Mouse (Mus musculus): ENCODE data around the gene Zbtb41. TPM values are rescaled to one million over a fixed set of nuclear protein-coding genes. Genes with fewer than 3 reads are reported as not detected.

Gene Zbtb41
- 10 to 100 TPM; 25.5 to 27.1 TPM for total RNA-seq (2023)

DNA sequence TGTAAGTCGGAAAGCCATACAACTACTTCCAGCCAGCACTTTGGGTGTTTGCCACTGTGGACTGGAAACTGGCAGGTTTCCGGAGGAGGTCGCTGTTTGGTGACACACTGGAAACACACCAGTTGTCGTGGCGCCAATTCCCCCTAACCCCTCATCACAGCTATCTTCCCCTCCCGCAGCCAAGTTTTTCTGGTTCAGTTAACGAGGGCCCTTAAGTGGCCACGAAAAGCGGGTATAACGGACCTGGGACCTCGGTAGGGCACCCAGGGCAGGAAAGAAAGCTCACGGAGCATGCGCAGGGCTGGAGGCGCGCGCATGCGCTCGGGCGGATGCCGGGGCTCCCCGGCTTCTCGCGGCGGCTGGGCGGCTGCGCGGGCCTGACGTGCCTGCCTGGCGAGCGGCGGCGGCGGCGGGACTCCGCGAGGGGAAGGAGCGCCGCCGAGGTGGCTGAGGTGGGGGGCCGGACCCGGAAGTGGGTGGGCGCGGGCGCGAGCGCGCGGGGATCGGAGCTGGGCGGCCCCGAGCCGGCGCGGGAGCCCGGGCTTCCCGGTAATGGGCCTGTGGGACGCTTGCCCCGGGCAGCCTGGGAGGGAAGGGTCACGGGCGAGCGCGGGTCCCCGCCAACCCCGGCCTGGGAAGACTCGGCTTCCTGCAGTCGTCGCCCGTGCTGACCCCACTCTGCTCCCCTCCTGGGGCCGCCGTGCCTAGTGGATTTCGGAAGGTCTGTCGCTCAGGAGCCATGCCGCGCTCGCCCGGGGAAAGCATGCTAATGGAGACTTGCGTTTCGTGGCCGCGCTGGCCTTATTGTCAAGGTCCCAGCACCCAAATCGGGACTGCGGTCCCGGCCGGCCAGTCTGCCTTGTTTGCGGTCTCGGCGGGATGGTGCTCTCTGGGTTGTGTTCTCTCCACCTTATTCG is at the start of gene Zbtb41:
Gene Zbtb41 (plus strand): TSS at position 414 of the 917 bp plus-strand sequence.

DNA sequence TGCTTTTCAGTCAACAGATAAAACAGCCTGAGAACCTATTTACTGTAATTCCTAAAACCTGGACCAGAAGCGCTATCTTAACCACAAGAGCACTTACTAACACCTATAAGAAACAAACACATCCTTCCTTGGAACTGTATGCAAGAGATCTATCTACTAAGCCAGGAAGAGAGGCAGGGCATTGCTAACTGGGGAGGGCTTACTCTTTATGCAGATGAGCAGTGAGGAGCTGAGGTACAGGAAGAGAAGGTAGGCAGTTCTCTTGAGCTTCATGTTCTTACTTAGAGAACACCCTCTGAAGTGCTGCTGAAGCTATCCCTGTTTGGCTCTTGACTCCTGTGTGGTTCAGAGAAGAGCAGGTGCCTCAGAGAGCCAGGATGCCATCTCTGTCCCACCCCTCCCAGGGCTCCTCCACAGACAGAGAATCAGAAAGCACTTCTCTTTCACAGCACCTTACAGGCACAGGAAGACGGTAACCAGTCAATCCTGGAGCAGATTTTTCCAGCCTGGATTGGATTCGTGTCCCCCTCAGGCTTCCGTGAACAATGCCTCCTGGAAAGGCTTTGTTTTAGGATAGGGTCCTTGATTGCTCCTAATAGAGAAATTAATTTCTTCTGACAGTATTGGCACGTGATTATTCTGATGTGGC is 45.3 kb upstream of the Zbtb41 start, which contains the start of gene Crb1:
Gene Crb1 (minus strand): TSS at position 463 of the 649 bp plus-strand sequence.

GRCm38 (mm10) chr1:139454340-139455225 is 32.5 kb downstream of the Zbtb41 start, which contains the start of gene Aspm:
Aspm (plus strand) TSS chr1:139454772.

DNA sequence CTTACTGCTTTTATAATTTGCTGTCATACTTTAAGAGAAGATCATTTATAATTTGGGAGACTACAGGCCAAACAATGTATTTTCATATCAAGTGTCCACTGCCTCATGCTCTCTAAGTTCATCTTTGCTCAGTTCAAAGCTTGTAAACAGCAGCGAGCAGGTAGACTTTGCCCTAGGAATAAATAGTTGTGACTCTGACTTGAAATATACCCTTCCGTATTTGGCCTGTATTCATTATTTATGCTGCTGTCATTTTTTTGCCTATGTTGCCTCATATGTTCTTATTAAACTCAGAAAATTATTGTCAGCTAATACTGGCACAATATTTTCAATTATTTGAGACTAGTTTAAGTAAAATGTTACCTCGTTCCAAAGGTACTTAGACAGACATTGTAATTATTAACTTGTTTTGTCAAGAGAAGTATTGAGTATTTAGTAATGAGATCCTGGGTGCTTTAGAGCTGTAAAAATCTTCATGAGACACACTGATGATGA is 79.2 kb downstream of the Zbtb41 start, which contains the start of gene F13b:
Gene F13b (plus strand): TSS at position 445 of the 495 bp plus-strand sequence.

Other genes starting within 250 kb of the Zbtb41 start
- gene Crb1, start 45.2 kb upstream of the Zbtb41 start, total RNA-seq (2023) = not detected
- gene Aspm, start 32.5 kb downstream of the Zbtb41 start, total RNA-seq (2023) = 1 to 10 TPM; 3.0 to 3.8 TPM
- not detected for gene F13b, start 79.4 kb downstream of the Zbtb41 start, total RNA-seq (2023)
- gene Cfhr1, start 138.0 kb downstream of the Zbtb41 start, total RNA-seq (2023) = not detected

Data from B cell, adult 67 days (primary cell).